Mouse (Mus musculus) bone marrow, adult 2 months (tissue): Measurements from ENCODE around the gene Pdss1.

Experiments
- CTCF ChIP-seq: fragments of 200-500 bp; IDR thresholded peaks from 2 replicates; pipeline ENCODE4 v1.5.1; 2011; ENCODE audit warnings: low read length, control low read depth; ENCODE audit not compliant: control insufficient read depth, insufficient read depth
- POLR2A ChIP-seq: fragments of 200-500 bp; IDR thresholded peaks from 2 replicates; pipeline ENCODE4 v1.6.1; 2011; ENCODE audit warnings: low read depth, mild to moderate bottlenecking, control low read depth, low read length, borderline replicate concordance; ENCODE audit not compliant: control insufficient read depth

- TF ChIP-seq CTCF (no peak), POLR2A (no peak)
Observed at GRCm38 (mm10) chr2:22873159-22873558, 22.2 kb upstream of the Pdss1 start.
